Mouse (Mus musculus): ENCODE measurements around the gene Olfr427. TPM values are rescaled to one million over a fixed set of nuclear protein-coding genes. Genes with fewer than 3 reads are reported as not detected.
"Not testable (repeated sequence)": the region's sequence is repeated elsewhere in the genome, so short reads cannot be mapped to it uniquely, and the experiment has no call there.

Gene Olfr427
- polyA plus RNA-seq (2012; rRNA removed): not detected in 2 replicates

GRCm38 (mm10) chr1:174096591-174096990, at the start of gene Olfr427:
Gene Olfr427, plus strand, starts transcription at chr1:174096891.
- Histone ChIP-seq H3K27me3 (ENCODE audit: control insufficient read depth, insufficient read depth, low read length) (no peaks in the 10 kb centered on the region), H3K4me1 (ENCODE audit: control insufficient read depth, insufficient read depth, low read length) (no peaks in the 10 kb centered on the region), H3K27ac (ENCODE audit: insufficient read depth, low read length) (no peak within 1 kb of the TSS), H3K4me3 (replicated peaks; ENCODE audit: insufficient read depth, low read depth, low read length) (no peak within 1 kb of the TSS)
- DNase-seq: no peak
- 96% methylated on average over 1 of the region's 1 CpGs for WGBS
- no peak for TF ChIP-seq CTCF (IDR thresholded peaks at IDR 0.05; ENCODE audit: borderline replicate concordance, insufficient read depth, low read depth, low read length)
- no peak for TF ChIP-seq POLR2A (IDR thresholded peaks at IDR 0.05; ENCODE audit: borderline replicate concordance, insufficient read depth, low read length)

- not testable (repeated sequence) for DNase-seq; H3K27me3 ChIP-seq (ENCODE audit: control insufficient read depth, insufficient read depth, low read length); H3K4me1 ChIP-seq (ENCODE audit: control insufficient read depth, insufficient read depth, low read length); H3K4me3 ChIP-seq (replicated peaks; ENCODE audit: insufficient read depth, low read depth, low read length); H3K27ac ChIP-seq (ENCODE audit: insufficient read depth, low read length)
- WGBS: 91% methylated on average over 6 of the region's 6 CpGs
Observed at GRCm38 (mm10) chr1:174048227-174048626, 48.5 kb upstream of the Olfr427 start.

GRCm38 (mm10) chr1:174048893-174049292, 47.8 kb upstream of the Olfr427 start, which contains the start of gene Olfr432:
Gene Olfr432, plus strand, starts transcription at chr1:174049205.
- Histone ChIP-seq H3K4me3 (replicated peaks; ENCODE audit: insufficient read depth, low read depth, low read length) (no peak within 1 kb of the TSS), H3K27me3 (ENCODE audit: control insufficient read depth, insufficient read depth, low read length) (no peaks in the 10 kb centered on the region), H3K4me1 (ENCODE audit: control insufficient read depth, insufficient read depth, low read length) (no peaks in the 10 kb centered on the region), H3K27ac (ENCODE audit: insufficient read depth, low read length) (no peak within 1 kb of the TSS)
- WGBS: 65% methylated on average over 2 of the region's 2 CpGs
- no peak for TF ChIP-seq POLR2A (IDR thresholded peaks at IDR 0.05; ENCODE audit: borderline replicate concordance, insufficient read depth, low read length)
- no peak for TF ChIP-seq CTCF (IDR thresholded peaks at IDR 0.05; ENCODE audit: borderline replicate concordance, insufficient read depth, low read depth, low read length)
- no peak for DNase-seq

GRCm38 (mm10) chr1:174049357-174049756, 47.3 kb upstream of the Olfr427 start:
- H3K4me1 ChIP-seq (ENCODE audit: control insufficient read depth, insufficient read depth, low read length); DNase-seq; H3K27me3 ChIP-seq (ENCODE audit: control insufficient read depth, insufficient read depth, low read length); H3K27ac ChIP-seq (ENCODE audit: insufficient read depth, low read length); H3K4me3 ChIP-seq (replicated peaks; ENCODE audit: insufficient read depth, low read depth, low read length): not testable (repeated sequence)
- WGBS: 84% methylated on average over 4 of the region's 4 CpGs

- H3K4me1 ChIP-seq (ENCODE audit: control insufficient read depth, insufficient read depth, low read length): no peaks in the 10 kb centered on the region
- TF ChIP-seq CTCF (IDR thresholded peaks at IDR 0.05; ENCODE audit: borderline replicate concordance, insufficient read depth, low read depth, low read length): no peak
- TF ChIP-seq POLR2A (IDR thresholded peaks at IDR 0.05; ENCODE audit: borderline replicate concordance, insufficient read depth, low read length): no peak
- 90% methylated on average over 4 of the region's 4 CpGs for WGBS
- no peak overlapping the region for H3K4me3 ChIP-seq (replicated peaks; ENCODE audit: insufficient read depth, low read depth, low read length)
- H3K27ac ChIP-seq (ENCODE audit: insufficient read depth, low read length): no peak overlapping the region
- H3K27me3 ChIP-seq (ENCODE audit: control insufficient read depth, insufficient read depth, low read length): no peaks in the 10 kb centered on the region
- DNase-seq: no peak
Observed at GRCm38 (mm10) chr1:174050532-174050931, 46.2 kb upstream of the Olfr427 start.

GRCm38 (mm10) chr1:174051515-174051914, 45.2 kb upstream of the Olfr427 start:
- Histone ChIP-seq H3K27me3 (ENCODE audit: control insufficient read depth, insufficient read depth, low read length) (no peaks in the 10 kb centered on the region), H3K4me3 (replicated peaks; ENCODE audit: insufficient read depth, low read depth, low read length) (no peak overlapping the region), H3K27ac (ENCODE audit: insufficient read depth, low read length) (no peak overlapping the region), H3K4me1 (ENCODE audit: control insufficient read depth, insufficient read depth, low read length) (no peaks in the 10 kb centered on the region)
- DNase-seq: no peak
- WGBS: 92% methylated on average over 4 of the region's 4 CpGs
- no peak for TF ChIP-seq POLR2A (IDR thresholded peaks at IDR 0.05; ENCODE audit: borderline replicate concordance, insufficient read depth, low read length)
- TF ChIP-seq CTCF (IDR thresholded peaks at IDR 0.05; ENCODE audit: borderline replicate concordance, insufficient read depth, low read depth, low read length): no peak

- Histone ChIP-seq H3K4me1 (ENCODE audit: control insufficient read depth, insufficient read depth, low read length) (no peaks in the 10 kb centered on the region), H3K4me3 (replicated peaks; ENCODE audit: insufficient read depth, low read depth, low read length) (no peak overlapping the region), H3K27me3 (ENCODE audit: control insufficient read depth, insufficient read depth, low read length) (no peaks in the 10 kb centered on the region), H3K27ac (ENCODE audit: insufficient read depth, low read length) (no peak overlapping the region)
- no peak for TF ChIP-seq CTCF (IDR thresholded peaks at IDR 0.05; ENCODE audit: borderline replicate concordance, insufficient read depth, low read depth, low read length)
- no peak for TF ChIP-seq POLR2A (IDR thresholded peaks at IDR 0.05; ENCODE audit: borderline replicate concordance, insufficient read depth, low read length)
- WGBS: 81% methylated on average over 5 of the region's 5 CpGs
- DNase-seq: no peak
Observed at GRCm38 (mm10) chr1:174051931-174052536, 44.7 kb upstream of the Olfr427 start.

GRCm38 (mm10) chr1:174052981-174053380, 43.7 kb upstream of the Olfr427 start:
- Histone ChIP-seq H3K27me3 (ENCODE audit: control insufficient read depth, insufficient read depth, low read length) (no peaks in the 10 kb centered on the region), H3K4me1 (ENCODE audit: control insufficient read depth, insufficient read depth, low read length) (no peaks in the 10 kb centered on the region), H3K27ac (ENCODE audit: insufficient read depth, low read length) (no peak overlapping the region), H3K4me3 (replicated peaks; ENCODE audit: insufficient read depth, low read depth, low read length) (no peak overlapping the region)
- no peak for TF ChIP-seq CTCF (IDR thresholded peaks at IDR 0.05; ENCODE audit: borderline replicate concordance, insufficient read depth, low read depth, low read length)
- no peak for TF ChIP-seq POLR2A (IDR thresholded peaks at IDR 0.05; ENCODE audit: borderline replicate concordance, insufficient read depth, low read length)
- WGBS: 82% methylated on average over 3 of the region's 3 CpGs
- DNase-seq: no peak

Data from cerebellum, adult 2 months (tissue).